Mouse (Mus musculus) B cell, adult 67 days (primary cell): Measurements from ENCODE around the gene Nptn. TPM values are rescaled to one million over a fixed set of nuclear protein-coding genes. Genes with fewer than 3 reads are reported as not detected.

ENCODE experiments used
- total RNA-seq, 2 experiments: library from RNA; stranded (reverse); gene quantifications; 4 replicates each; pipeline ENCODE4 v1.2.4; 2023

Gene Nptn
- total RNA-seq, result 100 to 1,000 TPM; 112 to 113 TPM

DNA sequence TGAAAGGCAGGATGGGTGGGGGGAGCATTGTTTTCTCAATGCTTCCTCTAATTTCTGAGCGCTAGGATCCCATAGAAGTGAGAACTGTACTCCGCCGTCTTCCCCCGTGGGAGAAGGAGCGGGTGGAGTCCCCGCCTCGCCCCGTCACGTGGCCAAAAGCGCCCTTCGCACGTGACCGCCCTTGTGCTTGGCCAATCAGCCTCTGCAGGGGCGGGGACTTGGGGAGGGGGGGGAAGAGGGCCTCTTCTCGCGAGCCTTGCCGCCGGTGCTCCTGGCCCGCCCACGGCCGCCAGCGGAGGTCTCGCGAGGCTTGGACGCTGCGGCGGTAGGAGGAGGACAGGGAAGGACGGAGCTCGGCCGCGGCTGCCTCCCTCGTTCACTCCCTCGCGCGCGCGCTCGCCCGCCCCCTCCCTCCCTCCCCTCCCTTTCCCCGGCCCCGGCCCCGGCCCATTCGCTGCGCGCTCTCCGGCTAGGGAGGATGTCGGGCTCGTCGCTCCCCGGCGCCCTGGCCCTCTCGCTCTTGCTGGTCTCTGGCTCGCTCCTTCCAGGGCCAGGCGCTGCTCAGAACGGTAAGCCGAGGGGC lies at the start of gene Nptn:
Gene Nptn, plus strand, starts transcription at position 283 of the 583 bp plus-strand sequence.

DNA sequence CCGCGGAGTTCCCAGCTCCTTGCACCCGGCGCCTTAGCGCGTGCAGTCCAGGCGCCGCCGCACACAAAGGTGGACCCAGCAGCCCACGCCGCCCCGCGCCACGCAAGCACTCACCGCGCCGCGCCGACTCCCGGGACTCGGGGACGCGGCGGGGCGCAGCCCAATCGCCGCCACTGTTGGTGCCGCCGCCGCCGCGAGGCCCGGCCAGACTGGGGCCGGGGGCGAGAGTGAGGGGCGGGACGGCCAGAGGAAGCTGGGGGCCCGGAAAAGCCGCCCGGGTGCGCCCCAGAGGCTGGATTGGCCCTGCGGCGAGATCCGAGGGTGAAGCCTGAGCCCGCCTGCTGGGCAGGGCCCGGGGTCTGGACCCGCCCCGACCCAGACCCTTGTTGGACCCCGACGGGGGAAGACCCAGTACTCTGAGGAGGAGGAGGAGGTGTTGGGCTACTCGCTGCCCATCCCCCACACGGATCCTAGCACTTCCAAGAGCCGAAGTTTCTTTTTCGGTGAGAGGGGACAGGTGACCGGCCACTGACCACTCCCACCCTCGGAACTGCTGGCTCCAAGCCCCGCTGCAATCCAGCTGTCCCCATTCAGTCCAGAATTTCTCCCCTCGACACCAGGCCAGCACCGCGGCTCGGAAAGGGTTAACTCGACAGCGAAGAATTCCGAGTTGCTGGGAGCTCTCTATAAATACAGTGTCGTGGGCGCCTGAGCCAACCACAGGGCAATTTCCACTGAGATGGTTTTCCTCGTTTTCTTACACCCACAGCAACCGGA lies 26.9 kb upstream of the Nptn start, which contains the start of gene Cd276:
Gene Cd276, minus strand, starts transcription at position 530 of the 777 bp plus-strand sequence.

Other genes starting within 250 kb of the Nptn start
- not detected for gene Tbc1d21, start 211.8 kb upstream of the Nptn start, total RNA-seq
- not detected for gene Insyn1, start 93.6 kb upstream of the Nptn start, total RNA-seq
- 1 to 10 TPM in 1 of 2 experiments, under 1 TPM in 1; 0.86 to 1.3 TPM for gene Cd276, start 26.8 kb upstream of the Nptn start, total RNA-seq
- gene Rec114, start 161.7 kb downstream of the Nptn start, total RNA-seq, result not detected
- not detected for gene Hcn4, start 241.2 kb downstream of the Nptn start, total RNA-seq